Mouse (Mus musculus) intestine, postnatal 0 days (tissue): ENCODE measurements around the gene Abhd16a. TPM values are rescaled to one million over a fixed set of nuclear protein-coding genes. Genes with fewer than 3 reads are reported as not detected.

Experiments
- ATAC-seq: fragments of 200-750 bp; cut with Nextera tagmentation; 2 replicates; pipeline ENCODE4 v1.8.0; 2017; ENCODE audit warnings: mild to moderate bottlenecking, moderate TSS enrichment, moderate library complexity
- H3K27ac ChIP-seq: fragments of 300-500 bp; sonication (generic); 2 replicates; pipeline ENCODE4 v1.5.1; 2014; ENCODE audit warnings: mild to moderate bottlenecking, low read depth, low read length, moderate library complexity
- H3K27me3 ChIP-seq: fragments of 300-500 bp; sonication (generic); replicated peaks from 2 replicates; pipeline ENCODE4 v1.6.1; 2014; ENCODE audit warnings: low read length, mixed read lengths; ENCODE audit not compliant: control insufficient read depth, insufficient read depth
- H3K36me3 ChIP-seq: fragments of 300-500 bp; sonication (generic); 2 replicates; pipeline ENCODE4 v1.6.1; 2014; ENCODE audit warnings: mild to moderate bottlenecking, moderate library complexity; ENCODE audit not compliant: control insufficient read depth, insufficient read depth
- H3K4me1 ChIP-seq: fragments of 300-500 bp; sonication (generic); replicated peaks from 2 replicates; pipeline ENCODE4 v1.6.1; 2014; ENCODE audit warnings: antibody characterized with exemption, low read length, mixed read lengths; ENCODE audit not compliant: control insufficient read depth, insufficient read depth
- H3K4me2 ChIP-seq: fragments of 300-500 bp; sonication (generic); replicated peaks from 2 replicates; pipeline ENCODE4 v1.6.1; 2014; ENCODE audit warnings: low read depth, mild to moderate bottlenecking, moderate library complexity
- H3K4me3 ChIP-seq: fragments of 300-500 bp; sonication (generic); 2 replicates; pipeline ENCODE4 v1.5.1; 2014; ENCODE audit warnings: low read depth, low read length
- H3K9ac ChIP-seq: fragments of 300-500 bp; sonication (generic); 2 replicates; pipeline ENCODE4 v1.6.1; 2014; ENCODE audit warnings: mild to moderate bottlenecking, low read depth, low read length
- H3K9me3 ChIP-seq: fragments of 300-500 bp; sonication (generic); 2 replicates; pipeline ENCODE4 v1.6.1; 2016; ENCODE audit warnings: mixed run types; ENCODE audit not compliant: control insufficient read depth
- CTCF ChIP-seq: sonication (generic); IDR thresholded peaks from 2 replicates; pipeline ENCODE4 v1.5.1; 2016; ENCODE audit warnings: low read depth, mild to moderate bottlenecking, control low read depth, antibody characterized with exemption, moderate library complexity
- WGBS: fragments of 180-500 bp; shearing (Covaris S2); extraction: QIAGEN DNeasy Blood & Tissue Kit; methylation state at CpG from one replicate; pipeline ENCODE4 v1.1.7; 2014; 5-methylcytosine and 5-hydroxymethylcytosine counted together
- polyA plus RNA-seq: library from polyadenylated mRNA; unstranded; fragments of >200 nt; fragmentation: Nextera tagmentation; extraction: Ambion mirVana; gene quantifications from 2 replicates; pipeline ENCODE4 v1.2.1, GENCODE M21; 2015

Gene Abhd16a
- polyA plus RNA-seq, 1 experiment from 2014 or later = 103 TPM

- Histone ChIP-seq H3K4me2 (no peak overlapping the region; the same call in 1 of the 2 replicates), H3K9ac (no peak overlapping the region), H3K4me1 (no peaks in the 10 kb centered on the region), H3K27ac (0 out of 2 replicates have a peak overlapping the region, but pooled peaks have one; percentile 21), H3K4me3 (no peak overlapping the region), H3K9me3 (no peaks in the 10 kb centered on the region), H3K36me3 (peaks cover 80% of the 10 kb centered on the region), H3K27me3 (no peaks in the 10 kb centered on the region)
- no peak for TF ChIP-seq CTCF
- WGBS = 55% methylated on average over 10 of the region's 10 CpGs
- ATAC-seq = 0 out of 2 replicates have a peak, but pooled peaks have one; percentile 11
These were observed 11.2 kb downstream of the Abhd16a start for GRCm38 (mm10) chr17:35100196-35100765.

DNA sequence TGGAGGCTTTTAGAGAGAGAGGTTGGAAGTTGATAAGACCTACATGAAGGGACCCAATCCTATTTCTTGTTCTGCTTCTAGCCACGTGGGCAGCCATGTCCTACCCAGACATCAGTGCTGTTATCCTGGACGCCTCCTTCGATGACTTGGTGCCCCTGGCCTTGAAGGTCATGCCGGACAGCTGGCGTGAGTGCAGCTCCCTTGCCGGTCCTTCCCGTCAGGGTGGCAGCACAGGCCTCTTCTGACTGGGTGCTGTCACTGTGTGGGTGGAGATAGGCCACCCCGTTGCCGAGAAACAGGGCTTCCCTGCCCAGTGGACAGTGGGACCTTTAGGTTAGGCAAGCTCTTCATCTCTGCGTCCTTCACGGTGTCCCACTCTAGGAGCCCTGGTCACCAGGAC, 12.1 kb downstream of the Abhd16a start:
- Histone ChIP-seq H3K9me3 (no peaks in the 10 kb centered on the region), H3K4me2 (no peak overlapping the region), H3K27ac (0 out of 2 replicates have a peak overlapping the region, but pooled peaks have one; percentile 15), H3K4me1 (no peaks in the 10 kb centered on the region), H3K4me3 (no peak overlapping the region), H3K9ac (no peak overlapping the region), H3K27me3 (no peaks in the 10 kb centered on the region), H3K36me3 (peaks cover 71% of the 10 kb centered on the region)
- 92% methylated on average over 11 of the region's 11 CpGs for WGBS
- no peak for ATAC-seq
- TF ChIP-seq CTCF = no peak

DNA sequence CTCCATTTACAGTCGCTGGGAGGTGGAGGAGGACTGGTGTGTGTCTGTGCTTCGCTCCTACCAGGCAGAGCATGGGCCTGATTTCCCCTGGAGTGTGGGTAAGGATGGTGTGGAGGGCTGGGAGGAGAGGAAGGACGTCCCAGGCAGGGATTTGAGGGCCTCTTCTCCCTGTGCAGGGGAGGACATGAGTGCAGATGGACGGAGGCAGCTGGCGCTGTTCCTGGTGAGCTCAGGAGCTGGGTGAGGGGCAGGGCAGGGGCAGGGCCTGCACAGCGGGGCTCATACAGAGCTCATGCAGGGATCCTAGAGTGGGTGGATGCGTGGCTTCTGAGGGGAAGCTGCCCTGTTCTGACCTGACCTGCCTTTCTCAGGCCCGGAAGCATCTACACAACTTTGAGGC, 13.2 kb downstream of the Abhd16a start:
- Histone ChIP-seq H3K4me3 (no peak overlapping the region), H3K27ac (peak overlapping the region; percentile 21; the same call in 1 of the 2 replicates), H3K4me2 (no peak overlapping the region), H3K4me1 (no peaks in the 10 kb centered on the region), H3K27me3 (no peaks in the 10 kb centered on the region), H3K9ac (no peak overlapping the region), H3K36me3 (peaks cover 59% of the 10 kb centered on the region), H3K9me3 (no peaks in the 10 kb centered on the region)
- no peak for TF ChIP-seq CTCF
- 76% methylated on average over 8 of the region's 8 CpGs for WGBS
- no peak for ATAC-seq

- no peak for TF ChIP-seq CTCF
- Histone ChIP-seq H3K9ac (no peak overlapping the region), H3K4me2 (no peak overlapping the region; the same call in 1 of the 2 replicates), H3K4me1 (no peaks in the 10 kb centered on the region), H3K27me3 (no peaks in the 10 kb centered on the region), H3K36me3 (peaks cover 51% of the 10 kb centered on the region), H3K9me3 (no peaks in the 10 kb centered on the region), H3K4me3 (no peak overlapping the region), H3K27ac (peak overlapping the region; percentile 64)
- peak; percentile 82 for ATAC-seq
- 33% methylated on average over 6 of the region's 6 CpGs for WGBS
These were observed 14.2 kb downstream of the Abhd16a start for GRCm38 (mm10) chr17:35103221-35103690.

DNA sequence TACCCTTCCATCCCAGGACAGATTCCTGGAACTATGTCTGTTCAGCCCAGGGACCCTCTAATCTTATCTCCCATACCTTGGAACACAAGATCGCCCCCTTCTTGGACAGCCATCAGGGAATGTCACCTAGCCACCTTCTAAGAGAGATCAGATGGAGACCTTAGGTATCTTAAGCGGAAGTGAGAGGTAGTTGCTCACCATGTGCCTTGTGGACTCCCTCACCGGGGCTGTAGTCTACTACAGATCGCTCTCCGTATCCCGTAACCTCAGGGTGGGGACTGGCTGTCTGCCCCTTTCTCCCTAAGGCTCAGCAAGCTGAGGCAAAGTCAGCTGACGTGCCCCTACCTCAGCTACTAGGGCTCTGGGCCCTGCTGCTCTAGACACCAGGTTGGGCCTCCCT, 15.0 kb downstream of the Abhd16a start:
- Histone ChIP-seq H3K9ac (no peak overlapping the region), H3K4me2 (no peak overlapping the region), H3K4me1 (no peaks in the 10 kb centered on the region), H3K9me3 (no peaks in the 10 kb centered on the region), H3K27me3 (no peaks in the 10 kb centered on the region), H3K4me3 (no peak overlapping the region), H3K36me3 (peaks cover 43% of the 10 kb centered on the region), H3K27ac (peak overlapping the region; percentile 64)
- TF ChIP-seq CTCF = no peak
- 91% methylated on average over 7 of the region's 7 CpGs for WGBS
- ATAC-seq = no peak

GRCm38 (mm10) chr17:35104754-35105153, 15.7 kb downstream of the Abhd16a start:
- Histone ChIP-seq H3K9me3 (no peaks in the 10 kb centered on the region), H3K4me1 (no peaks in the 10 kb centered on the region), H3K4me2 (no peak overlapping the region), H3K27ac (no peak overlapping the region), H3K4me3 (no peak overlapping the region), H3K27me3 (no peaks in the 10 kb centered on the region), H3K9ac (no peak overlapping the region), H3K36me3 (peaks cover 36% of the 10 kb centered on the region)
- no peak for TF ChIP-seq CTCF
- ATAC-seq = no peak
- WGBS = 59% methylated on average over 6 of the region's 6 CpGs
